Mouse (Mus musculus): ENCODE measurements around the gene Pdxdc1. TPM values are rescaled to one million over a fixed set of nuclear protein-coding genes. Genes with fewer than 3 reads are reported as not detected.
"Not testable (repeated sequence)": the region's sequence is repeated elsewhere in the genome, so short reads cannot be mapped to it uniquely, and the experiment has no call there.

The Pdxdc1 gene
- total RNA-seq, 2 experiments from 2014 or later: 75.6 to 76.5 TPM

GRCm38 (mm10) chr16:13813200-13813599, 89.7 kb downstream of the Pdxdc1 start:
- DNase-seq: no peak

GRCm38 (mm10) chr16:13812152-13812551, 90.8 kb downstream of the Pdxdc1 start:
- DNase-seq: no peak

- no peak for DNase-seq
Observed at GRCm38 (mm10) chr16:13808410-13808809, 94.5 kb downstream of the Pdxdc1 start.

- no peak for DNase-seq
Observed at GRCm38 (mm10) chr16:13807616-13808015, 95.3 kb downstream of the Pdxdc1 start.

- DNase-seq: no peak
Observed at GRCm38 (mm10) chr16:13804666-13805065, 98.3 kb downstream of the Pdxdc1 start.

- no peak for DNase-seq
Observed at GRCm38 (mm10) chr16:13801231-13801630, 101.7 kb downstream of the Pdxdc1 start.

GRCm38 (mm10) chr16:13796746-13797175, 106.2 kb downstream of the Pdxdc1 start:
- no peak for DNase-seq

GRCm38 (mm10) chr16:13793441-13793840, 109.5 kb downstream of the Pdxdc1 start:
- not testable (repeated sequence) for DNase-seq

- DNase-seq: no peak
Observed at GRCm38 (mm10) chr16:13785932-13786331, 117.0 kb downstream of the Pdxdc1 start.

Small RNA genes lying within 50 kb of the gene (microRNA-seq; reads per million reads assigned to microRNA genes)
- gene Gm27734: not detected

Other genes with a start within 250 kb of the Pdxdc1 start
- gene Parn, start 235.0 kb downstream of the Pdxdc1 start, total RNA-seq (2021): 10 to 100 TPM; 34.4 to 37.4 TPM
- 10 to 100 TPM; 63.2 to 69.8 TPM for gene Bfar, start 231.3 kb downstream of the Pdxdc1 start, total RNA-seq (2021)
- 1 to 10 TPM; 6.5 to 7.5 TPM for gene 3110001I22Rik, start 231.2 kb downstream of the Pdxdc1 start, total RNA-seq (2021)
- gene Pla2g10, start 172.1 kb downstream of the Pdxdc1 start, total RNA-seq (2021): not detected
- 10 to 100 TPM; 37.6 to 38.0 TPM for gene Rrn3, start 122.4 kb downstream of the Pdxdc1 start, total RNA-seq (2021)
- gene Ntan1, start 84.3 kb downstream of the Pdxdc1 start, total RNA-seq (2021): 10 to 100 TPM; 69.2 to 82.8 TPM
- 1 to 10 TPM; 6.6 to 8.1 TPM for gene Mpv17l, start within 50 bp of the Pdxdc1 start, total RNA-seq (2021)
- gene 2900011O08Rik, start 83.5 kb upstream of the Pdxdc1 start, total RNA-seq (2021): 1 to 10 TPM; 1.7 to 4.2 TPM
- gene Ifitm7, start 83.8 kb upstream of the Pdxdc1 start, total RNA-seq (2021): under 1 TPM in 1 of 2 experiments, not detected in 1; 0.30 TPM

All from adrenal gland, postnatal 10 days (tissue).